Comparison of ENCODE assay signal across 9 mouse cellular contexts in genomic region chr10:111336353-111336713, GRCm38 (mm10). TPM values are rescaled to one million over a fixed set of nuclear protein-coding genes. Genes with fewer than 3 reads are reported as not detected.
DNase-seq lines count a peak whose midpoint lies in the region; ATAC-seq and TF ChIP-seq lines count a peak whose summit lies in the region.
"Had no signal": no experiment of that assay in that cellular context is flagged by ENCODE, and none has a peak within 500 bp of the region (broad histone marks: within the 10 kb centered on the region; RNA-seq: fewer than 3 reads in every experiment).

No protein-coding gene starts in this region.

- no peak overlapping the region for H3K4me3 ChIP-seq in kidney, adult 2 months (ENCODE audit: insufficient read depth, low read depth, low read length)
- no peak overlapping the region for H3K4me3 ChIP-seq in forebrain, embryonic 13.5 days
- H3K4me3 ChIP-seq in liver, embryonic 11.5 days (ENCODE audit: low read depth, low read length) = no peak overlapping the region
- H3K4me3 ChIP-seq in stomach, embryonic 14.5 days (ENCODE audit: low read depth, low read length) = 0 out of 2 replicates have a peak overlapping the region, but pooled peaks have one; percentile 6

- no peaks in the 10 kb centered on the region for H3K4me1 ChIP-seq in kidney, adult 2 months (ENCODE audit: control insufficient read depth, insufficient read depth, low read length)
- peaks cover 8% of the 10 kb centered on the region for H3K4me1 ChIP-seq in forebrain, embryonic 13.5 days
- no peaks in the 10 kb centered on the region for H3K4me1 ChIP-seq in liver, embryonic 11.5 days (replicated peaks; ENCODE audit: control insufficient read depth, insufficient read depth, low read length)
- H3K4me1 ChIP-seq in stomach, embryonic 14.5 days (ENCODE audit: control insufficient read depth, insufficient read depth, low read length) = no peaks in the 10 kb centered on the region

- peak; percentile 3 for DNase-seq in kidney, postnatal 14 days
- no peak for DNase-seq in kidney, adult 2 months
- peak; percentile 37 for DNase-seq in liver, embryonic 11.5 days (ENCODE audit: low spot score)
- DNase-seq in cerebellum, postnatal 14 days = no peak
- DNase-seq in left cerebral cortex, adult 9 months (ENCODE audit: low spot score in 2 of 2) = no peak
- DNase-seq: cerebellum, adult 9-11 months had no signal

- WGBS in kidney, adult 2 months = 28% methylated on average over 10 of the region's 10 CpGs
- 15% methylated on average over 10 of the region's 10 CpGs for WGBS in forebrain, embryonic 13.5 days
- 11% methylated on average over 10 of the region's 10 CpGs for WGBS in liver, embryonic 11.5 days
- whole genome bisulfite sequencing in stomach, embryonic 14.5 days = 12% methylated on average over 10 of the region's 10 CpGs

- H3K9ac ChIP-seq in forebrain, embryonic 13.5 days = 0 out of 2 replicates have a peak overlapping the region, but pooled peaks have one; percentile 3
- H3K9ac ChIP-seq in liver, embryonic 11.5 days (ENCODE audit: low read depth, low read length) = no peak overlapping the region
- H3K9ac ChIP-seq in stomach, embryonic 14.5 days (replicated peaks; ENCODE audit: low read depth, low read length) = no peak overlapping the region

- ATAC-seq in forebrain, embryonic 13.5 days = peak; percentile 48; the same call in 1 of the 2 replicates
- ATAC-seq in liver, embryonic 11.5 days (replicated peaks; ENCODE audit: low FRiP score) = no peak; the same call in 1 of the 2 replicates
- no peak for ATAC-seq in stomach, embryonic 14.5 days (ENCODE audit: insufficient number of reproducible peaks, insufficient read depth, low FRiP score, low read depth)
- no peak for ATAC-seq in cerebellum, adult (ENCODE audit: insufficient number of reproducible peaks, low FRiP score, low TSS enrichment)

- no peak for TF ChIP-seq CTCF in kidney, adult 2 months (conservative IDR thresholded peaks at IDR 0.05; ENCODE audit: insufficient read depth, insufficient read length, low read depth, low read length)

- no peak overlapping the region for H3K27ac ChIP-seq in kidney, adult 2 months (ENCODE audit: insufficient read depth, low read depth, low read length)
- H3K27ac ChIP-seq in forebrain, embryonic 13.5 days = no peak overlapping the region
- H3K27ac ChIP-seq in liver, embryonic 11.5 days (ENCODE audit: low read depth, low read length) = no peak overlapping the region
- no peak overlapping the region for H3K27ac ChIP-seq in stomach, embryonic 14.5 days (ENCODE audit: low read length)

- H3K36me3 ChIP-seq in kidney, adult 2 months (ENCODE audit: control insufficient read depth, insufficient read depth, low read length) = no peaks in the 10 kb centered on the region
- no peaks in the 10 kb centered on the region for H3K36me3 ChIP-seq in forebrain, embryonic 13.5 days (ENCODE audit: poor library complexity, severe bottlenecking)
- no peaks in the 10 kb centered on the region for H3K36me3 ChIP-seq in liver, embryonic 11.5 days (ENCODE audit: control insufficient read depth, insufficient read depth, low read length)
- no peaks in the 10 kb centered on the region for H3K36me3 ChIP-seq in stomach, embryonic 14.5 days (ENCODE audit: control insufficient read depth, insufficient read depth, low read length)

- peak overlapping the region; percentile 41 for H3K4me2 ChIP-seq in forebrain, embryonic 13.5 days
- peak overlapping the region; percentile 47 for H3K4me2 ChIP-seq in liver, embryonic 11.5 days
- H3K4me2 ChIP-seq in stomach, embryonic 14.5 days (replicated peaks; ENCODE audit: low read depth, low read length) = peak overlapping the region; percentile 52

- H3K27me3 ChIP-seq in kidney, adult 2 months (replicated peaks; ENCODE audit: control insufficient read depth, insufficient read depth, low read length) = no peaks in the 10 kb centered on the region
- H3K27me3 ChIP-seq in forebrain, embryonic 13.5 days = no peaks in the 10 kb centered on the region
- H3K27me3 ChIP-seq in liver, embryonic 11.5 days (replicated peaks; ENCODE audit: control insufficient read depth, insufficient read depth, low read length) = no peaks in the 10 kb centered on the region
- H3K27me3 ChIP-seq in stomach, embryonic 14.5 days (ENCODE audit: control insufficient read depth, insufficient read depth, low read length) = no peaks in the 10 kb centered on the region

- no peaks in the 10 kb centered on the region for H3K9me3 ChIP-seq in forebrain, embryonic 13.5 days (replicated peaks)
- H3K9me3 ChIP-seq in liver, embryonic 11.5 days (ENCODE audit: control insufficient read depth, low read length) = no peaks in the 10 kb centered on the region
- no peaks in the 10 kb centered on the region for H3K9me3 ChIP-seq in stomach, embryonic 14.5 days (ENCODE audit: control insufficient read depth, low read depth, low read length)

- TF ChIP-seq POLR2A in kidney, adult 2 months (IDR thresholded peaks at IDR 0.05; ENCODE audit: low read depth, low read length) = no peak

RNA-seq across cellular contexts. Expression of gene Bbs10, which starts 37.9 kb away (rescaled TPM):
- polyA plus RNA-seq in kidney, adult 2 months (2012; rRNA removed) = 1.3 and 1.7 TPM in 2 replicates
- 6.7 and 6.8 TPM in 2 replicates for polyA plus RNA-seq in forebrain, embryonic 13.5 days (2015; fragmentation: Nextera tagmentation; extraction: Ambion mirVana)
- polyA plus RNA-seq in liver, embryonic 11.5 days (2014; fragmentation: Nextera tagmentation; extraction: Ambion mirVana) = 3.1 and 4.3 TPM in 2 replicates
- polyA plus RNA-seq in stomach, embryonic 14.5 days (2014; fragmentation: Nextera tagmentation; extraction: Ambion mirVana) = 4.9 and 6.0 TPM in 2 replicates

Comparison
In these comparisons a context has a peak if more than half of its experiments do, and no peak if none do; other contexts are left out.
1. DNase-seq: peak in kidney, postnatal 14 days (single experiment) and liver, embryonic 11.5 days (single experiment); none in kidney, adult 2 months (single experiment), cerebellum, postnatal 14 days (0 of 2) and left cerebral cortex, adult 9 months (0 of 2).
2. Peak in every context shown above with its lines, with median percentiles within 50 percentile points of each other: H3K4me2 ChIP-seq.